Mouse (Mus musculus) liver, embryonic 11.5 days (tissue): ENCODE results near the gene Ppp1r12a. TPM values are rescaled to one million over a fixed set of nuclear protein-coding genes. Genes with fewer than 3 reads are reported as not detected.
"Not testable (repeated sequence)": the region's sequence is repeated elsewhere in the genome, so short reads cannot be mapped to it uniquely, and the experiment has no call there.

Source experiments
- ATAC-seq: fragments of 200-750 bp; cut with Nextera tagmentation; replicated peaks from 2 replicates; pipeline ENCODE4 v1.8.0; 2017; ENCODE audit warnings: moderate number of reproducible peaks, mild to moderate bottlenecking, moderate TSS enrichment, moderate library complexity; ENCODE audit not compliant: low FRiP score
- DNase-seq: peaks from one replicate; pipeline ENCODE4 v3.0.0-alpha.2; 2017; ENCODE audit warnings: low spot score
- H3K27ac ChIP-seq: fragments of 300-500 bp; sonication (generic); 2 replicates; pipeline ENCODE4 v1.5.1; 2014; ENCODE audit warnings: mild to moderate bottlenecking, low read depth, low read length, control low read depth
- H3K27me3 ChIP-seq: fragments of 300-500 bp; sonication (generic); replicated peaks from 2 replicates; pipeline ENCODE4 v1.6.1; 2014; ENCODE audit warnings: low read length, mixed read lengths; ENCODE audit not compliant: control insufficient read depth, insufficient read depth
- H3K36me3 ChIP-seq: fragments of 300-500 bp; sonication (generic); 2 replicates; pipeline ENCODE4 v1.6.1; 2014; ENCODE audit warnings: mild to moderate bottlenecking, low read length, moderate library complexity, mixed read lengths; ENCODE audit not compliant: control insufficient read depth, insufficient read depth
- H3K4me1 ChIP-seq: fragments of 300-500 bp; sonication (generic); replicated peaks from 2 replicates; pipeline ENCODE4 v1.6.1; 2014; ENCODE audit warnings: low read length, mixed read lengths; ENCODE audit not compliant: control insufficient read depth, insufficient read depth
- H3K4me2 ChIP-seq: fragments of 300-500 bp; sonication (generic); 2 replicates; pipeline ENCODE4 v1.6.1; 2014; ENCODE audit warnings: mild to moderate bottlenecking, control low read depth, moderate library complexity
- H3K4me3 ChIP-seq: fragments of 300-500 bp; sonication (generic); 2 replicates; pipeline ENCODE4 v1.5.1; 2014; ENCODE audit warnings: low read depth, low read length, control low read depth
- H3K9ac ChIP-seq: fragments of 300-500 bp; sonication (generic); 2 replicates; pipeline ENCODE4 v1.6.1; 2014; ENCODE audit warnings: low read depth, low read length, control low read depth
- H3K9me3 ChIP-seq: fragments of 300-500 bp; sonication (generic); 2 replicates; pipeline ENCODE4 v1.6.1; 2016; ENCODE audit warnings: low read length, inconsistent platforms, mixed read lengths; ENCODE audit not compliant: control insufficient read depth
- WGBS: fragments of 180-500 bp; shearing (Covaris S2); extraction: QIAGEN DNeasy Blood & Tissue Kit; methylation state at CpG from one replicate; pipeline ENCODE4 v1.1.7; 2014; 5-methylcytosine and 5-hydroxymethylcytosine counted together
- polyA plus RNA-seq: library from polyadenylated mRNA; unstranded; fragments of >200 nt; fragmentation: Nextera tagmentation; extraction: Ambion mirVana; gene quantifications from 2 replicates; pipeline ENCODE4 v1.2.1, GENCODE M21; 2014

Ppp1r12a gene
- polyA plus RNA-seq, 1 experiment from 2014 or later: 69.4 TPM

GRCm38 (mm10) chr10:108255812-108256376 lies 93.9 kb downstream of the Ppp1r12a start:
- H3K27ac ChIP-seq: no peak overlapping the region
- ATAC-seq (peak; percentile 86), DNase-seq (no peak)
- H3K4me3 ChIP-seq: no peak overlapping the region
- no peaks in the 10 kb centered on the region for H3K27me3 ChIP-seq
- peaks cover 4% of the 10 kb centered on the region; the same call in 1 of the 2 replicates for H3K4me1 ChIP-seq
- H3K4me2 ChIP-seq: no peak overlapping the region
- WGBS: 57% methylated on average over 7 of the region's 7 CpGs
- H3K9ac ChIP-seq: no peak overlapping the region
- peaks cover 18% of the 10 kb centered on the region for H3K36me3 ChIP-seq
- H3K9me3 ChIP-seq: no peaks in the 10 kb centered on the region

- Histone ChIP-seq H3K27me3 (no peaks in the 10 kb centered on the region), H3K9me3 (no peaks in the 10 kb centered on the region), H3K4me2 (no peak overlapping the region), H3K9ac (no peak overlapping the region), H3K4me1 (peaks cover under 1% of the 10 kb centered on the region; the same call in 1 of the 2 replicates), H3K36me3 (peaks cover 14% of the 10 kb centered on the region), H3K27ac (no peak overlapping the region), H3K4me3 (no peak overlapping the region)
- 92% methylated on average over 10 of the region's 10 CpGs for WGBS
- no peak for DNase-seq
- ATAC-seq: no peak
Observed at GRCm38 (mm10) chr10:108260931-108261330, 98.9 kb downstream of the Ppp1r12a start.

GRCm38 (mm10) chr10:108264641-108265040 lies 102.6 kb downstream of the Ppp1r12a start:
- Histone ChIP-seq H3K27me3 (no peaks in the 10 kb centered on the region), H3K9ac (no peak overlapping the region), H3K36me3 (peaks cover 17% of the 10 kb centered on the region), H3K4me2 (no peak overlapping the region), H3K9me3 (no peaks in the 10 kb centered on the region), H3K27ac (no peak overlapping the region), H3K4me1 (no peaks in the 10 kb centered on the region), H3K4me3 (no peak overlapping the region)
- no peak for DNase-seq
- 96% methylated on average over 27 of the region's 27 CpGs for WGBS
- no peak for ATAC-seq

- Histone ChIP-seq H3K36me3 (peaks cover 20% of the 10 kb centered on the region), H3K9me3 (no peaks in the 10 kb centered on the region), H3K9ac (no peak overlapping the region), H3K4me3 (no peak overlapping the region), H3K27ac (no peak overlapping the region), H3K27me3 (no peaks in the 10 kb centered on the region), H3K4me2 (no peak overlapping the region), H3K4me1 (no peaks in the 10 kb centered on the region)
- ATAC-seq (no peak), DNase-seq (no peak)
- 88% methylated on average over 7 of the region's 7 CpGs for WGBS
Observed at GRCm38 (mm10) chr10:108271201-108271600, 109.2 kb downstream of the Ppp1r12a start.

GRCm38 (mm10) chr10:108276678-108277077 lies 114.7 kb downstream of the Ppp1r12a start:
- Histone ChIP-seq H3K4me2 (no peak overlapping the region), H3K9ac (no peak overlapping the region), H3K9me3 (no peaks in the 10 kb centered on the region), H3K27ac (no peak overlapping the region), H3K4me3 (no peak overlapping the region), H3K36me3 (peaks cover 16% of the 10 kb centered on the region), H3K4me1 (no peaks in the 10 kb centered on the region), H3K27me3 (no peaks in the 10 kb centered on the region)
- no peak for ATAC-seq
- WGBS: 93% methylated on average over 6 of the region's 6 CpGs
- DNase-seq: no peak

- Histone ChIP-seq H3K4me1 (no peaks in the 10 kb centered on the region), H3K27ac (no peak overlapping the region), H3K27me3 (no peaks in the 10 kb centered on the region), H3K9ac (no peak overlapping the region), H3K9me3 (no peaks in the 10 kb centered on the region), H3K4me3 (no peak overlapping the region), H3K36me3 (peaks cover 13% of the 10 kb centered on the region; the same call in 1 of the 2 replicates), H3K4me2 (no peak overlapping the region)
- no peak for ATAC-seq
- DNase-seq: no peak
- WGBS: 70% methylated on average over 7 of the region's 7 CpGs
Observed at GRCm38 (mm10) chr10:108277198-108277597, 115.2 kb downstream of the Ppp1r12a start.

GRCm38 (mm10) chr10:108281099-108281498 lies 119.1 kb downstream of the Ppp1r12a start:
- WGBS: 89% methylated on average over 3 of the region's 5 CpGs
- H3K36me3 ChIP-seq: not testable (repeated sequence)

GRCm38 (mm10) chr10:108282351-108282750 lies 120.4 kb downstream of the Ppp1r12a start:
- Histone ChIP-seq H3K4me1 (no peaks in the 10 kb centered on the region; the same call in 1 of the 2 replicates), H3K4me3 (no peak overlapping the region), H3K9me3 (no peaks in the 10 kb centered on the region), H3K36me3 (peaks cover 3% of the 10 kb centered on the region; the same call in 1 of the 2 replicates), H3K4me2 (no peak overlapping the region), H3K27ac (no peak overlapping the region), H3K9ac (no peak overlapping the region), H3K27me3 (no peaks in the 10 kb centered on the region)
- no peak for DNase-seq
- peak; percentile 71 for ATAC-seq
- 70% methylated on average over 6 of the region's 6 CpGs for WGBS

More at GRCm38 (mm10) chr10:108281099-108281498, 119.1 kb downstream of the Ppp1r12a start:
- not testable (repeated sequence) for H3K4me2 ChIP-seq, H3K4me3 ChIP-seq, H3K4me1 ChIP-seq, H3K9me3 ChIP-seq, DNase-seq, H3K27ac ChIP-seq, ATAC-seq, H3K27me3 ChIP-seq, H3K9ac ChIP-seq

GRCm38 (mm10) chr10:108283418-108283817 lies 121.4 kb downstream of the Ppp1r12a start:
- DNase-seq: no peak
- Histone ChIP-seq H3K36me3 (0 out of 2 replicates have a peak, but pooled peaks cover 3% of the 10 kb centered on the region), H3K27ac (no peak overlapping the region), H3K4me1 (no peaks in the 10 kb centered on the region; the same call in 1 of the 2 replicates), H3K4me3 (no peak overlapping the region), H3K9me3 (no peaks in the 10 kb centered on the region), H3K27me3 (no peaks in the 10 kb centered on the region), H3K4me2 (no peak overlapping the region), H3K9ac (no peak overlapping the region)
- 85% methylated on average over 2 of the region's 2 CpGs for WGBS
- no peak for ATAC-seq
